Mouse (Mus musculus) midbrain, postnatal 0 days (tissue): ENCODE measurements around the gene Nav2. TPM values are rescaled to one million over a fixed set of nuclear protein-coding genes. Genes with fewer than 3 reads are reported as not detected.

Experiments
- ATAC-seq: fragments of 200-750 bp; cut with Nextera tagmentation; 2 replicates; pipeline ENCODE4 v1.8.0; 2017; ENCODE audit warnings: moderate number of reproducible peaks, mild to moderate bottlenecking, moderate TSS enrichment, moderate library complexity; ENCODE audit not compliant: low FRiP score
- DNase-seq: peaks from one replicate; pipeline ENCODE4 v3.0.0-alpha.2; 2015; ENCODE audit warnings: low spot score
- H3K27ac ChIP-seq: fragments of 300-500 bp; sonication (generic); 2 replicates; pipeline ENCODE4 v1.5.1; 2014; ENCODE audit warnings: low read depth, mild to moderate bottlenecking, low read length, mixed read lengths
- H3K27me3 ChIP-seq: fragments of 300-500 bp; sonication (generic); 2 replicates; pipeline ENCODE4 v1.6.1; 2014; ENCODE audit warnings: low read length, control low read depth, mixed read lengths; ENCODE audit not compliant: insufficient read depth
- H3K36me3 ChIP-seq: fragments of 300-500 bp; sonication (generic); 2 replicates; pipeline ENCODE4 v1.6.1; 2014; ENCODE audit warnings: low read length, control low read depth, mixed read lengths; ENCODE audit not compliant: insufficient read depth
- H3K4me1 ChIP-seq: fragments of 300-500 bp; sonication (generic); 2 replicates; pipeline ENCODE4 v1.6.1; 2014; ENCODE audit warnings: mild to moderate bottlenecking, control low read depth, antibody characterized with exemption, low read length, mixed read lengths; ENCODE audit not compliant: insufficient read depth
- H3K4me2 ChIP-seq: fragments of 300-500 bp; sonication (generic); 2 replicates; pipeline ENCODE4 v1.6.1; 2014; ENCODE audit warnings: low read depth, mild to moderate bottlenecking, low read length, mixed read lengths; ENCODE audit not compliant: poor library complexity, severe bottlenecking
- H3K4me3 ChIP-seq: fragments of 300-500 bp; sonication (generic); 2 replicates; pipeline ENCODE4 v1.5.1; 2014; ENCODE audit warnings: low read depth, mild to moderate bottlenecking, low read length, moderate library complexity
- H3K9ac ChIP-seq: fragments of 300-500 bp; sonication (generic); replicated peaks from 2 replicates; pipeline ENCODE4 v1.6.1; 2014; ENCODE audit warnings: mild to moderate bottlenecking, low read length, moderate library complexity, mixed read lengths; ENCODE audit not compliant: poor library complexity, severe bottlenecking
- H3K9me3 ChIP-seq: fragments of 300-500 bp; sonication (generic); 2 replicates; pipeline ENCODE4 v1.6.1; 2016; ENCODE audit warnings: low read length, control low read depth
- CTCF ChIP-seq: IDR thresholded peaks from 2 replicates; pipeline ENCODE4 v1.5.1; 2016; ENCODE audit warnings: antibody characterized with exemption, mild to moderate bottlenecking
- WGBS: fragments of 180-500 bp; shearing (Covaris S2); extraction: QIAGEN DNeasy Blood & Tissue Kit; methylation state at CpG from one replicate; pipeline ENCODE4 v1.1.7; 2014; 5-methylcytosine and 5-hydroxymethylcytosine counted together
- polyA plus RNA-seq: library from polyadenylated mRNA; unstranded; fragments of >200 nt; fragmentation: Nextera tagmentation; extraction: Ambion mirVana; gene quantifications from 2 replicates; pipeline ENCODE4 v1.2.1, GENCODE M21; 2015
- total RNA-seq: library from RNA; depleted of rRNA; stranded (reverse); fragments of >200 nt; gene quantifications from 2 replicates; pipeline ENCODE4 v1.2.3, GENCODE M21; 2014

Gene Nav2
- total and polyA plus RNA-seq, 2 experiments from 2014 or later = 18.3 to 53.8 TPM

DNA sequence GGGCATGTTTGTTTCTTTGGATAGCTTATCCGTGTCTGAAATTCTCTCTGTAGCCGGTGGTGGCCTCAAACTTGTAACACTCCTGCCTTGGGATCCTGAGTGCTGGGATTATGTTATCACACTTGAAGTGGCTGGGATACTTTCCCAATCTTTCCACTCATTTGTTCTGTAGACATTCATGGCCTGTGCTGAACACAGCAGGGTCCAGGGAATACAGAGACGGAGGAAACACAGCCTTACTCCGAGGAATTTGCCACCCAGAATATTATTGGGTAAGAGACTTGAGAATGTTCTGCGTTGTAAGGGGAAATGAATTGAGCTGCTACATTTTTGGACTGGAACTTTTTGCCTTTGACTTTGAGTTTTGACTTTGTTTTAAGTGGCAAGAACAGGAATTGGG, 118.0 kb downstream of the Nav2 start:
- Histone ChIP-seq H3K36me3 (no peaks in the 10 kb centered on the region), H3K4me1 (peaks cover 5% of the 10 kb centered on the region; the same call in 1 of the 2 replicates), H3K4me3 (no peak overlapping the region), H3K4me2 (no peak overlapping the region), H3K27ac (no peak overlapping the region), H3K9ac (no peak overlapping the region), H3K27me3 (no peaks in the 10 kb centered on the region; the same call in 1 of the 2 replicates), H3K9me3 (no peaks in the 10 kb centered on the region)
- no peak for TF ChIP-seq CTCF
- ATAC-seq = no peak
- 52% methylated on average over 5 of the region's 5 CpGs for WGBS
- DNase-seq = no peak

DNA sequence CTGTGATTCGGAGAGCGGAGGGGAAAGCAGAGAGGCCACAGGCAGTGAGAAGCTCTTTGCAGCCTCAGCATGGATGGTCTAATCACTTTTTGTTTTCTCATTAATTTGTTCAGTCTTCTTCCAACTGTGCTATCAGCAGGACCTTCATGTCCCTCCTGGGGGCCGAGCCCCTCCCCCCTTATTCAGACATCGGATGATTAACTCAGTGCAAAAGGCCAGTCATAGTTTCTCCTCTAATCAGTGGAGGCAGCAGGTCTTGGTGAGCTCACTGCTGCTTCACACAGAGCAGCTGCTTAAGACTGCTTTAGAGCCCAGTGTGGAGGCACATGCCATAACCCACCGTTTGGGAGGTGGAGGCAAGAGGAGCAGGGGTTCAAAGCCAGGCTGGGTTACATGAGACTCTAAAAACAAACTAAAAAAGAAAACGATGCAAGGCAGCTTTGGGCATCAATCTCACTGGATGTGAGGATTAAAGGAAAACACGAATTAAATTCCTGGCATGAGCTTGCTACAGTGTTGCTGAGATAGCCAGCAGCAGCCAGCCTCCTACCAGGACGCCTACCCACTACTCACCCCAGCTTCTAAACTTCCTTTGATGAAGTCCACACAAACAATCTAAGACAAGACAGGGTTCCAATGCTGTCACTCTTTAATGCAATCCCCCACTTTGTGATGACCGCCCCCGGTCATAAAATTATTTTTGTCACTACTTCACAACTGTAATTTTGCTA, 120.9 kb downstream of the Nav2 start:
- no peak overlapping the region for H3K27ac ChIP-seq
- H3K9me3 ChIP-seq = no peaks in the 10 kb centered on the region
- ATAC-seq (no peak), DNase-seq (no peak)
- no peak overlapping the region for H3K4me2 ChIP-seq
- TF ChIP-seq CTCF = no peak
- H3K27me3 ChIP-seq = no peaks in the 10 kb centered on the region; the same call in 1 of the 2 replicates
- no peak overlapping the region for H3K4me3 ChIP-seq
- H3K36me3 ChIP-seq = no peaks in the 10 kb centered on the region
- 30% methylated on average over 10 of the region's 10 CpGs for WGBS
- no peak overlapping the region for H3K9ac ChIP-seq
- peaks cover 5% of the 10 kb centered on the region; the same call in 1 of the 2 replicates for H3K4me1 ChIP-seq

DNA sequence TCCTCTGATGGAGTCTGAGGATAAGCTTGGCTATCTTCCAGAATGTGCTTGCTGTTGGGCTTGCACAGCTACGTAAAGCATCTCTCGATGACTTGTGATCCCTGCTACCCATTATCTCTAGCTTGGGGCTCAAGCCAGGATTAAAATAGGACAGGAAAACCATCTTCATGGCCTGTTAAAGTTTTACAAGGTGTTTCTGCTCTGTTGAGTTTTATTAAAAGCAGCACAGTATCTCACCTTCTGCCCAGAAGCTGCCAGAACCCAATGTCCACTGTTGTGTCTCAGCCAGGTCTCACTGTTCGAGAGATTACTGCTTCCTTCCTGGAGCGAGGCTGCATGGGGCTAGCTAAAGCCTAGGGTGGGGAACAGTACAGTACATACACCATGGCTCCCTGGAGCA, 123.7 kb downstream of the Nav2 start:
- no peak overlapping the region for H3K9ac ChIP-seq
- no peaks in the 10 kb centered on the region for H3K9me3 ChIP-seq
- peaks cover 5% of the 10 kb centered on the region; the same call in 1 of the 2 replicates for H3K4me1 ChIP-seq
- DNase-seq (no peak), ATAC-seq (no peak)
- no peak for TF ChIP-seq CTCF
- no peak overlapping the region for H3K4me3 ChIP-seq
- WGBS = 79% methylated on average over 4 of the region's 4 CpGs
- no peak overlapping the region for H3K27ac ChIP-seq
- H3K4me2 ChIP-seq = no peak overlapping the region
- H3K36me3 ChIP-seq = no peaks in the 10 kb centered on the region
- no peaks in the 10 kb centered on the region; the same call in 1 of the 2 replicates for H3K27me3 ChIP-seq

DNA sequence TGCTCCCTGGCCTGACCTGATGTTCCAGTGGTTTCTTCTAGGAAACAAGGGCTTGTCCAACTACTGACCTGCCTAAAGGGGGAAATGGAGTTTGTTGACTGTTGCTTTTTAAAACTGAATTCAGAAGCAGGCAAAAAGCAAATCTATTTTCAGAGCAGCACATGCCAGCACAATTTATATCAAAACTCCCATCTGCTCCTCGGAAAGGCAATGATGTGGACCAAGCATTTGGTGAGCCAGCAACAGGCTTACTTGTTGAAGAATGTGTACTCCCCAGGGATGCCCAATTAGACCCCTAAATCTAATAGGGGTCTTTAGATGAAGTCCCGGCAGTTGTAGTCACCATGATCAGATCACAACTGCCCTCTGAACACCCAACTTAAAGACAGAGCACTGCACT, 125.7 kb downstream of the Nav2 start:
- Histone ChIP-seq H3K4me3 (no peak overlapping the region), H3K4me2 (no peak overlapping the region), H3K9ac (no peak overlapping the region), H3K4me1 (peaks cover 2% of the 10 kb centered on the region; the same call in 1 of the 2 replicates), H3K27me3 (no peaks in the 10 kb centered on the region), H3K9me3 (no peaks in the 10 kb centered on the region), H3K36me3 (no peaks in the 10 kb centered on the region), H3K27ac (no peak overlapping the region)
- no peak for TF ChIP-seq CTCF
- DNase-seq (no peak), ATAC-seq (no peak)
- 88% methylated on average over 2 of the region's 2 CpGs for WGBS

- Histone ChIP-seq H3K9ac (no peak overlapping the region), H3K4me3 (no peak overlapping the region), H3K9me3 (no peaks in the 10 kb centered on the region), H3K27ac (no peak overlapping the region), H3K36me3 (no peaks in the 10 kb centered on the region), H3K4me2 (no peak overlapping the region), H3K27me3 (no peaks in the 10 kb centered on the region), H3K4me1 (peaks cover 3% of the 10 kb centered on the region; the same call in 1 of the 2 replicates)
- TF ChIP-seq CTCF = no peak
- no peak for ATAC-seq
- DNase-seq = no peak
- WGBS = 64% methylated on average over 8 of the region's 8 CpGs
Observed at GRCm38 (mm10) chr7:49040163-49040562, 131.6 kb downstream of the Nav2 start.

DNA sequence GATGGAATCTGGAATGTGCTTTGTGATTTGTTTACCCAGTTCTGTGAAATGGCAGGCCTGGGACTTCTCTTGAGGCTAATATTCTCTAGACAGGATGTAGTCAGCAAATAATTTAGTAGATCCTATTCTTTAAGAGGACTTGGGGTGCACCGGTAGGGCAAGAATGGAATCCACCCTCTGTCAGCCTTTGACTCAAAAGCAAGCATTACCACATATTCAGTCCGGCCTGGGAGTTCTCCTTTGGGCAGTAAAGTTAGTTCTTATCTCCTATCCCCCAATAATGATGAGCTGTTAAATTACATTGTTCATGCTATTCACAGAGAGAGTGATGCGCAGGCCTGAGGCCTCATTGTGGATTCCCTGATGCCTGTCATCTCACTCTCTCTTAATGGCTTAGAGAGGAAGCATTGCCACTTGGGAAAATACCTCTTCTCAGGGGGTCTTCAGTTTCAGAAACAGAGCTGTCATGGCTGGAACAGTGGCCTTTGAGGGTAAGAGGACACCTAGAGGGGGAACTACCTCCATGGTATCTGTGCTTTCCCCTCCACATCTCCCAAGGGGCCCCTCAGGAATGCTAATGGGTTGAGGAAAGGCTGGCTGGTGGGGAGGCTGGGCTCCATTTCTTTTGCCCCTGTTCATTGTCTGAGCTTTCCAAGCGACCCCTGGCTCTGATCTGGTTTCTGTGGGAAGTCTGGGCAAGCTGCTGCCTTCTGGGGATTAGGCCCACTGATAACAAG, 133.0 kb downstream of the Nav2 start:
- no peak overlapping the region for H3K4me3 ChIP-seq
- no peaks in the 10 kb centered on the region for H3K9me3 ChIP-seq
- H3K27ac ChIP-seq = no peak overlapping the region
- 55% methylated on average over 4 of the region's 4 CpGs for WGBS
- H3K4me1 ChIP-seq = peaks cover 3% of the 10 kb centered on the region; the same call in 1 of the 2 replicates
- DNase-seq = no peak
- no peak for TF ChIP-seq CTCF
- no peak overlapping the region for H3K4me2 ChIP-seq
- no peak overlapping the region for H3K9ac ChIP-seq
- H3K36me3 ChIP-seq = no peaks in the 10 kb centered on the region
- ATAC-seq = no peak
- no peaks in the 10 kb centered on the region for H3K27me3 ChIP-seq
